Mouse (Mus musculus) liver, adult 2 months (tissue): ENCODE data around the gene Fsip1. TPM values are rescaled to one million over a fixed set of nuclear protein-coding genes. Genes with fewer than 3 reads are reported as not detected.

Experiments used
- DNase-seq: peaks from one replicate; pipeline ENCODE4 v3.0.0-alpha.2; 2011; ENCODE audit warnings: low read depth, low spot score; ENCODE audit errors: extremely low read depth
- H3K27ac ChIP-seq: fragments of 200-500 bp; replicated peaks from 2 replicates; pipeline ENCODE4 v1.5.1; 2012; ENCODE audit warnings: low read depth, mild to moderate bottlenecking, control low read depth, inconsistent platforms, low read length; ENCODE audit not compliant: insufficient read depth
- H3K27me3 ChIP-seq: fragments of 200-500 bp; 2 replicates; pipeline ENCODE4 v1.6.1; 2012; ENCODE audit warnings: mild to moderate bottlenecking, moderate library complexity, low read length, inconsistent platforms; ENCODE audit not compliant: control insufficient read depth, insufficient read depth
- H3K36me3 ChIP-seq: fragments of 200-500 bp; 2 replicates; pipeline ENCODE4 v1.6.1; 2012; ENCODE audit warnings: low read length, inconsistent platforms; ENCODE audit not compliant: control insufficient read depth, insufficient read depth
- H3K4me1 ChIP-seq: fragments of 200-500 bp; 2 replicates; pipeline ENCODE4 v1.6.1; 2011; ENCODE audit warnings: low read length; ENCODE audit not compliant: control insufficient read depth, insufficient read depth
- H3K4me3 ChIP-seq: fragments of 200-500 bp; 2 replicates; pipeline ENCODE4 v1.5.1; 2011; ENCODE audit warnings: low read depth, mild to moderate bottlenecking, control low read depth, low read length, moderate library complexity; ENCODE audit not compliant: insufficient read depth
- H3K79me2 ChIP-seq: fragments of 200-500 bp; 2 replicates; pipeline ENCODE4 v1.6.1; 2012; ENCODE audit warnings: inconsistent platforms, mild to moderate bottlenecking, low read length, moderate library complexity; ENCODE audit not compliant: control insufficient read depth, insufficient read depth
- H3K9ac ChIP-seq: fragments of 200-500 bp; 2 replicates; pipeline ENCODE4 v1.6.1; 2012; ENCODE audit warnings: low read depth, mild to moderate bottlenecking, control low read depth, inconsistent platforms, low read length
- CTCF ChIP-seq: fragments of 200-500 bp; IDR thresholded peaks from 2 replicates; pipeline ENCODE4 v1.5.1; 2011; ENCODE audit warnings: low read depth, low read length, control low read depth
- POLR2A ChIP-seq: fragments of 200-500 bp; IDR thresholded peaks from 2 replicates; pipeline ENCODE4 v1.6.1; 2011; ENCODE audit warnings: low read length, control low read depth; ENCODE audit not compliant: insufficient read depth; ENCODE audit errors: extremely low read depth
- WGBS: fragments of 180-500 bp; shearing (Covaris S2); methylation state at CpG from one replicate; pipeline ENCODE4 v1.1.7; 2018; 5-methylcytosine and 5-hydroxymethylcytosine counted together
- polyA plus RNA-seq: library from polyadenylated mRNA; depleted of rRNA; stranded (reverse); fragments of >200 nt; gene quantifications from 2 replicates; pipeline ENCODE4 v1.2.3, GENCODE M21; 2012; rRNA removed
- total RNA-seq: library from RNA; depleted of rRNA; stranded (reverse); fragments of >200 nt; gene quantifications from 2 replicates; pipeline ENCODE4 v1.2.3, GENCODE M21; 2014; rRNA removed

Fsip1 gene
- total RNA-seq: 0.09 TPM in 1 of 2 replicates, not detected in the other
- 0.05 TPM in 1 of 2 replicates, not detected in the other for polyA plus RNA-seq

DNA sequence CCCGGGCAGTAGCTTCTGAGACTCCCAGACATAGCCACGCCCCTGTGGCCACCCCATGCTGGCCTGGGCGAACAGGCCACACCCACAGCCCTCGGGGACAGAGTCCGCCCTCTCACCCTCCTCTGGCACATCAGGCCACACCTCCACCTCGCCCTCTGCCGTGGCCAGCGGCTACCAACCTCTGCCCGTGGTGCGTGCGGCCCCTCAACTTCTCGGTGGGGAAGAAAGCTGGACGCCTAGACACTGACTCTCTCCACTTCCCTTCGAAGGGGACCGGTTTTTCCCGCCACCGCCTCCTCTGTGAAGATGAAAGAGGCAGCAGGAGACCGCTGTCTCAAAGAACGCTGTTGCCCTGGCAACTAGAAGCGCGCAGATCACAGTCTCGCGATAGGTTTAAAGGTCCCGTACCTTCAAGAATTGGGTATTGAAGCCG lies at the start of gene Fsip1:
Fsip1 (minus strand) TSS at position 346 of the 433 bp plus-strand sequence.
- peak within 1 kb of the TSS; percentile 54 for H3K4me3 ChIP-seq
- no peaks in the 10 kb centered on the region for H3K27me3 ChIP-seq
- no peak for TF ChIP-seq POLR2A
- TF ChIP-seq CTCF: no peak
- no peak within 1 kb of the TSS for H3K27ac ChIP-seq
- WGBS: 3% methylated on average over 25 of the region's 25 CpGs
- no peaks in the 10 kb centered on the region for H3K4me1 ChIP-seq
- H3K79me2 ChIP-seq: no peaks in the 10 kb centered on the region
- peak within 1 kb of the TSS; percentile 7 for H3K9ac ChIP-seq
- no peaks in the 10 kb centered on the region for H3K36me3 ChIP-seq
- DNase-seq: peak; percentile 85

DNA sequence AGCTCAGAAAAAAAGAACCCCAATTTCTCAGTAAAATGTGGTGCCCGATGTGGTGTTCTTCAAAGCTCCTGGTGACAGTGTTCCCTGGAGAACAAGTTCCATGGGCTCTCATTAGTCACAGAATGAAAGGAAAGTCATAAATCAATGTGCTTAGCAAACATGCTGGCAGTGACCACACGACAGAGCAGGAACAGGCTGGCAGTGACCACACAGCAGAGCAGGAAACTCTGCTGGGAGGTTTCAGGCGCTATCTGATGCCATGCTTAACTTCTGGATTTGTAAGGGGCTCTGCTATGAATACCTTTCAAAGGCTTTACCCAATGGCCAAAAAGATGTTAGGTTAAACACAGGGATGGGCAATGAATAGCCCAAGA lies 49.7 kb upstream of the Fsip1 start:
- no peak for TF ChIP-seq CTCF
- TF ChIP-seq POLR2A: 0 out of 2 replicates have a peak, but pooled peaks have one; percentile 43
- H3K36me3 ChIP-seq: no peaks in the 10 kb centered on the region

DNA sequence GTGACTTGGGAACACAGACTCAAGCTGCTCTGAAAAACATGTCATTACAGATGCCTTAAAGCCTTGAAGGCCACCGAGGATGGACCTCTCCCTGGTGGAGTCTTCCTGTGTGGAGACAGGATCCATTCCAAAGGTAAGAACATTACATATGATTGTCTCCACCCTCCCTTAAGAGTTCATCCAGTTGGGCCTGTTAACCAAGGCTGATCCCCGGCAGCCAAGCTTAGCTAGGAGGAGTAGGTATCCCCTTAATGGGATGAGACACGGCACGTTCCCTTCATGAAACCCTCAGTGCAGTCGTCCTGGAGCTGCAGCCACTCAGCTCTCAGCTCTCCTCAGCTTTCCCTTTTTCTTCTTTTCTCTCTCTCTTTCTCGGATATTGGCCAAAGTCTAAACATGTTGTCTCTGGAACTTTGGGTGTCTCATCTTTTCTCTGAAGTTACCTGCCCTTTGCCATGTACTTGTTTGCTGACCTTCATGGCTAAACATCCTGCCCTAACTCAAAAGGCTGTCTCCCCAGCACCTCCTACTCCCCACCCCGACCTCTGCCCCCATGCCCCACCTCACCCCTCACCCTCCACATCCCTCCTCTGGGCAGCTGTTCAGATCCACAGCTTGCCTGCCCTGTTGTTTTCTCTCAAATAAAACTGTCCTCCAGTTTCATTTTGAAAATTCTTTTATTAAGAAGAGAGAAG lies 49.2 kb upstream of the Fsip1 start:
- no peaks in the 10 kb centered on the region for H3K79me2 ChIP-seq
- peaks cover 17% of the 10 kb centered on the region; the same call in 1 of the 2 replicates for H3K4me1 ChIP-seq
- no peaks in the 10 kb centered on the region for H3K27me3 ChIP-seq
- H3K9ac ChIP-seq: peak overlapping the region; percentile 59
- peak; percentile 81 for DNase-seq
- no peaks in the 10 kb centered on the region for H3K36me3 ChIP-seq
- peak overlapping the region; percentile 90 for H3K27ac ChIP-seq
- H3K4me3 ChIP-seq: no peak overlapping the region
- WGBS: 22% methylated on average over 7 of the region's 7 CpGs
- no peak for TF ChIP-seq CTCF
- no peak for TF ChIP-seq POLR2A

More for the DNA sequence above, 49.7 kb upstream of the Fsip1 start:
- peaks cover 15% of the 10 kb centered on the region; the same call in 1 of the 2 replicates for H3K4me1 ChIP-seq
- no peak overlapping the region for H3K4me3 ChIP-seq
- DNase-seq: peak; percentile 79
- H3K27ac ChIP-seq: peak overlapping the region; percentile 79
- H3K9ac ChIP-seq: no peak overlapping the region; the same call in 1 of the 2 replicates
- 8% methylated on average over 3 of the region's 3 CpGs for WGBS
- no peaks in the 10 kb centered on the region for H3K27me3 ChIP-seq
- H3K79me2 ChIP-seq: no peaks in the 10 kb centered on the region

DNA sequence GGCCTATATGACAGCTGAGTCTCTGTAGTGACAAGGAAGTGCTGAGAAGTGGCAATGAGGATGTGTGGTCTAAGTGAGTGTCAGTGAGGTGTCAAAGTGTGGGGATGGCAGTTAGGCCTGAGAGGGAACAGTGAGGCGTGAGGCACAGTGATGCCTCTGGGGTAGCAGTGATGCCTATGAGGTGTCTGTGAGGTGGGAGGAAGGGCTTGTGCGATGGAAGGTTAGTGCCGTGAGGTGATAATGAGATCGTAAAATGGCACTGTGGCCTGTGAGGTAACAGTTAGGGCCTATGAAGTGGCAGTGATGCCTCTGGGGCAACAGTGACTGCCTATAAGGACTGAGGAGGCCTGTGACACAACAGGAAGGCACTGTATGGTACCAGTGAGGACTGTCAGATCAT lies 46.7 kb upstream of the Fsip1 start:
- no peak overlapping the region for H3K27ac ChIP-seq
- no peaks in the 10 kb centered on the region for H3K36me3 ChIP-seq
- H3K27me3 ChIP-seq: no peaks in the 10 kb centered on the region
- H3K79me2 ChIP-seq: no peaks in the 10 kb centered on the region
- DNase-seq: no peak
- no peak overlapping the region for H3K4me3 ChIP-seq
- H3K4me1 ChIP-seq: peaks cover 16% of the 10 kb centered on the region; the same call in 1 of the 2 replicates
- no peak overlapping the region for H3K9ac ChIP-seq
- 93% methylated on average over 4 of the region's 4 CpGs for WGBS
- no peak for TF ChIP-seq CTCF
- TF ChIP-seq POLR2A: no peak

DNA sequence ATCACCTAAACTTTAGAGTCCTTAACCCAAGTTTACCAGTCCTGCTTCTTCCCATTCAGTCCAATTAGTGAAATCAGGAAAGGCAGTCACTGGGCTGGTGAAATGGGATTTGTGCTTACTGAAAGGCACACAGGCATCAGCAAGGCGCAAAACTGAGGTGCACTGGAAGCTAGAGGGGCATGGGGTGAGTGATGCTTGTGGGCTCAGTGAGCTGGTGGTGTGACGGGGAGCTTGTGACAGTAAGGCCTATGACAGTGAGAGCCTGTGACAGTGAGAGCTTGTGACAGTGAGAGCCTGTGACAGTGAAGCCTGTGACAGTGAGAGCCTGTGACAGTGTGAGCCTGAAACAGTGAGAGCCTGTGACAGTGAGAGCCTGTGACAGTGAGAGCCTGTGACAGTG lies 44.9 kb upstream of the Fsip1 start:
- no peak for TF ChIP-seq CTCF
- no peak for DNase-seq
- H3K4me3 ChIP-seq: no peak overlapping the region
- H3K9ac ChIP-seq: no peak overlapping the region; the same call in 1 of the 2 replicates
- no peaks in the 10 kb centered on the region for H3K27me3 ChIP-seq
- H3K4me1 ChIP-seq: peaks cover 15% of the 10 kb centered on the region; the same call in 1 of the 2 replicates
- WGBS: 93% methylated on average over 2 of the region's 2 CpGs
- H3K27ac ChIP-seq: no peak overlapping the region
- no peaks in the 10 kb centered on the region for H3K36me3 ChIP-seq
- H3K79me2 ChIP-seq: no peaks in the 10 kb centered on the region

DNA sequence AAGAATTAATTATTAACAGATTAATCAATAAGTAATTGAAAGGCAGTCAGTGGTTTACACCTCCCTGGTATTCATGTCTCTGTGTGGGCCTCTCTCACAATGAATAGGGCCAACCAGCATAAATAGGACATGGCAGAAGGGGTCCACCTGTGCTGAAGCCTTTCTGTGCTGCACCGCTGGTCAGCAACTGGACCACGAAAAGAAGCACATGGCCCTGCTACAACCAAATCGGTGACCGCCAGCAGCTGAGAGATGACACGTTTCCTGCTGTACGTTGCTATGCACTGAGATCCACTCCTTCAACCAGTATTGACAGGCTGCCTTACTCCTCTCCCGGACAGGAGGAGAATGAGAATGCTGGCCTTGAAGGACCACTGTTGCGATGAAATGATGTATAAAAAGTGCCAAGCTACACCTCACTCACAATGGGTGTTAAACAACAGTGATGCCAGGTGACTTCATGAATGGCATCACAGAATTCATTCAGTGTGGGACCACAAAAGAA lies 44.3 kb upstream of the Fsip1 start:
- Histone ChIP-seq H3K79me2 (no peaks in the 10 kb centered on the region), H3K4me1 (peaks cover 15% of the 10 kb centered on the region; the same call in 1 of the 2 replicates), H3K27me3 (no peaks in the 10 kb centered on the region), H3K27ac (no peak overlapping the region), H3K36me3 (no peaks in the 10 kb centered on the region), H3K9ac (no peak overlapping the region), H3K4me3 (no peak overlapping the region)
- no peak for DNase-seq
- 75% methylated on average over 8 of the region's 8 CpGs for WGBS
- no peak for TF ChIP-seq POLR2A
- no peak for TF ChIP-seq CTCF
